Mouse (Mus musculus): ENCODE measurements at regions not wholly inside any gene's neighbourhood (a gene's known extent, or its start where the extent isn't known, plus 50 kb on each side); places are given as distances from the start of the nearest gene placed in this dataset.

DNA sequence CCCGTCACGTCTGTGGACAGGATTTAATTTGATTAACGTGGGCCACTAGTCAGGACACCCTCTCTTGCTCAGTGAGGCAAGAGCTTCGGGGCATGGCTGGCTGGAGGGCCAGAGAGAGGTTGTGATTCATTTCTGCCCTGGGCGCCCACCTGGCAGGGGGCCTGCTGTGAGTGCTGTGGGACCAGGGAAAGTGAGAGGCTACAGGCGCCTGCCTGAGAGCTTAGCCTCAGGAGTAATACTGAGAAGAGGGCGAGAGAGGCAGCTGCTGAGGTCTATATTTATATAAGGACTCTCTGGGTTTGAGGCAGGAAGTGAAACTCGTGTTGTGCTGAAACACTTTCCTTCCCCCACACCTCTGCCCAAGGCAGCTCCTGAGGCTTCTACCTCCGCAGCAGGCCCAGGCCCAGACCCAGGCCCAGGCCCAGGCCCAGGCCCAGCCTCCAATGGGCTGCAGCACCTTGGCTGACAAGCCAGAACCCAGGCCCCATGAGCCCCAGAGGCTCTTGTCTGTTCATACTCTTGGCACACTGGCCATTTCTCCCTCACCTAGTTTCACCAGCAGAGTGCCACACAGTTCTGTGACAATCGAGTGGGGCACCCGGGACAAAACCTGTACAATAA is 176.9 kb upstream of the Bcl6 start:
- Histone ChIP-seq H3K4me3 (no peak overlapping the region), H3K9me3 (replicated peaks) (no peaks in the 10 kb centered on the region), H3K27me3 (ENCODE audit: low read depth, poor library complexity, severe bottlenecking) (no peaks in the 10 kb centered on the region), H3K27ac (peak overlapping the region; percentile 78), H3K36me3 (no peaks in the 10 kb centered on the region), H3K4me1 (peaks cover 14% of the 10 kb centered on the region)
- WGBS = 63% methylated on average over 11 of the region's 11 CpGs
- no peak for DNase-seq (ENCODE audit: low spot score)

DNA sequence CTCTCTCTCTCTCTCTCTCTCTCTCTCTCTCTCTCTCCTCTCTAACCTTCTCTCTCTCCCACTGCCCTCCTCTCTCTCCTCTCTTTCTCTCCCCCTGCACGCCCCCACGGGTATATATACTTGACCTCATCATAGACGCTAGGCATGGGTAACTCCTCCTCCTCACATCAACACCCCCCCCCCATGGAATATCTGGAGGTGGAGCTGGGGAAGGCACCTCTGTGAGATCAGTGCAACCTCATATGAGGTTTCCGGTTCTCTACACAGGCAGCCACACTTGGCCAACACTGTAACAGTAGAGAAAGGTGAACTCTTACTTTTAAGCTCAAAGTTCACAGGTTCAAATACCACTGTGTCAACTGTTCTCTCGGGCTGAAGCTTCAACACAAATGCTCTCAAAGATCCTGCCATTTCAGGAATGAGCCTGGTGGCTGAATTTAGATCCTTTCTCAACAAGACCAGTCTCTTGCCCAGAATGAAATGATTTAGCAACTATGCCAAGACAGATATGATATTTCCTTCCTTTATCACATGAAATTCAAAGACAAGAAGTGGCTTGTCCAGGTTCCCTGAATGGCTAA is 172.1 kb upstream of the Bcl6 start:
- Histone ChIP-seq H3K27ac (no peak overlapping the region), H3K4me3 (no peak overlapping the region), H3K4me1 (peaks cover 21% of the 10 kb centered on the region), H3K27me3 (ENCODE audit: low read depth, poor library complexity, severe bottlenecking) (no peaks in the 10 kb centered on the region), H3K36me3 (no peaks in the 10 kb centered on the region), H3K9me3 (replicated peaks) (no peaks in the 10 kb centered on the region)
- no peak for DNase-seq (ENCODE audit: low spot score)
- 86% methylated on average over 5 of the region's 5 CpGs for WGBS

DNA sequence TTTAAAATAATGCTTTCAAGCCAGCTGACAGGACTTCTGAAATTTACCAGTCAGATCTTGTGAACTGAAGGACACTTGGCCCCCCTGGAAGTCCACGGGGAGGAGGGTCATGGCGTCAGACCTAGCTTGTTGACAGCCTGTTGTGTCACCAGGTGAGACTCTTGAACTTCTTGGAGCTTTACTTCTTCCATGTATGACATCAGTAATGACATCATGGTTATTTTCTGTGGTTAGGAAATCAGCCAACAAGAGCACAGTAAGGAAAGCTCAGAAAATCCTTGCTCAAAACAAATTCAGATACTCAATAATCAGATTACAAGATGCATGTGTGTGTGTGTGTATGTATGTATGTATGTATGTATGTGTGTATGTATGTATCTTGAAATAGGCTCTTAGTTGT is 170.7 kb upstream of the Bcl6 start:
- H3K9me3 ChIP-seq (replicated peaks) = no peaks in the 10 kb centered on the region
- H3K27ac ChIP-seq = no peak overlapping the region
- DNase-seq (ENCODE audit: low spot score) = no peak
- no peaks in the 10 kb centered on the region for H3K27me3 ChIP-seq (ENCODE audit: low read depth, poor library complexity, severe bottlenecking)
- no peak overlapping the region for H3K4me3 ChIP-seq
- 84% methylated on average over 2 of the region's 2 CpGs for WGBS
- no peaks in the 10 kb centered on the region for H3K36me3 ChIP-seq
- peaks cover 19% of the 10 kb centered on the region for H3K4me1 ChIP-seq

DNA sequence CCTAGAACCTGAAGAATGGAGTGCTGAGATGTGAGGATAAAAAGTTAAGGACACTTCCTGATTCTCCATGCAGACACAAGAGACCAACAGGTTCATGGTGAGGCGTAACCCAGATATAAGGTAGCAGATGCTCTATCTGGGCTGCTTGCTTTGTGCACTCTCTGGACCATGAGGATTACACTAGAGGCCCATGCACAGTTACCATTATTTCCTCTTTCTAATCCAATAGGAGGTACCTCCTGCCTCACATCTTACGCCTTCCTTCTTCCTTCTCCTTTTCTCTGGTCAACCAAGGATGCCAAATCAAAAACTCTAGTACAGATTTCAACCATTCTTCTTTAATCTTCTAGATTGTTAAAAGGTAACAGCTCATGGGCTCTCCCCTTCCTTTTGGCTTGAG is 169.1 kb upstream of the Bcl6 start:
- WGBS = 92% methylated on average over 2 of the region's 2 CpGs
- H3K9me3 ChIP-seq (replicated peaks) = no peaks in the 10 kb centered on the region
- peaks cover 28% of the 10 kb centered on the region for H3K4me1 ChIP-seq
- no peaks in the 10 kb centered on the region for H3K27me3 ChIP-seq (ENCODE audit: low read depth, poor library complexity, severe bottlenecking)
- H3K4me3 ChIP-seq = no peak overlapping the region
- H3K36me3 ChIP-seq = no peaks in the 10 kb centered on the region
- no peak overlapping the region for H3K27ac ChIP-seq
- DNase-seq (ENCODE audit: low spot score) = no peak

DNA sequence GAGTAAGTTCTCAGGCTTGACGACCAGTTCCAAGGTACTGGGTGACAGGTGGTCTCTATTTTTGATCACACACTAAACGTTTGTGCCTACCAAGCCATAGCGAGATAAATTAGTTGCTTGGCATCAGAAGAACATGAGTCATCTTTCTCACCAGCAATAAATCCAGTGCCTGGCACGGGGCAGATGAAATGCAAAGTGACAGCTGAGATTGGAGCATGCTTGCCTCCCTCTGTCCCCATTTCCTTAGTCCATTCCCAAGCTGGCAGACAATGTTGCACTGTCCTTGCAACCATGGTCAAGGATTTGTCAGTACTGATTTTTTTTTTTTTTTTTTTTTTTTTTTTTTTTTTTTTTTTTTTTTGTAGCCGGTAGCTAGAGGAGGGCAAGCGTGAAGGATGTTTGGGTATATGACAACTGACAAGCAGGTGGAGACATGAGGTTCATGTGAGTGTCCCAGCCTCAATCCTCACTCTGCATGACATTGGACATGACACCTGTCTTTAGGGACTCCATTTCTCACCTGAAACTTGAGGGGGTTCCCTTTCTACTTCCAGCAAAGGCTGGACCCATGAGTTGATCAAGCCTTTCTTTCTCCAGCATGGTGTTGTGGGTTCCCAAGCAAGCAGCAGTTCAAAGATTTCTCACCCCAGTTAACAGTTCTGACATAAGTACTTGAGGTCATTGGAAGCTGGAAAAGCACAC is 168.2 kb upstream of the Bcl6 start:
- Histone ChIP-seq H3K27me3 (ENCODE audit: low read depth, poor library complexity, severe bottlenecking) (no peaks in the 10 kb centered on the region), H3K27ac (no peak overlapping the region), H3K36me3 (no peaks in the 10 kb centered on the region), H3K4me3 (no peak overlapping the region), H3K9me3 (replicated peaks) (no peaks in the 10 kb centered on the region), H3K4me1 (peaks cover 35% of the 10 kb centered on the region)
- 83% methylated on average over 6 of the region's 6 CpGs for WGBS
- DNase-seq (ENCODE audit: low spot score) = no peak

DNA sequence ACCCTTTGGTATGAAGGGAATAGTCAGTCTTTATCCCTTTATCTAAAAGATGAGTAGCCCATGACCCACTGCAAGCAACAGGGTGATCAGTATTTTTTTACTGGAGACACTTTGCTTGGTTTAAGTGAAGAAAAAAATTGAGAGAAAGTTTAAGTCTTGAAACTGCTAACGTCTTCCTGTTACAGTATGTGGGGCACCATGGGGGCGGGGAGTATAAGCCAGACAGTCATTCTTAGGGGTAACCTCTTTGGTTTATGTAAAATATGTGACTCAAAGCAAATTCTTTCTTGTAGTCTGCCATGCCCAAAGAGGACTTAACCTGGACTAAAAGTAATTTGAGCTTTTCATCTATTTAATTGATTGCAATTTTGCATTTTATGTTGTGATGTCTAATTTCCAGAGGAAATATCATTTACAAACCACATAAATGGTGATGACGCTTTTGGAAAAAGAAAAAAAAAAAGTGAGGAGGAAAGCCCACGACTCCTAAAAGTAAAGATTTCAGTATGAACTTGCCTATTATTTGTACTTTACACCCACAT is 166.2 kb upstream of the Bcl6 start:
- 82% methylated on average over 4 of the region's 4 CpGs for WGBS
- Histone ChIP-seq H3K4me3 (no peak overlapping the region), H3K9me3 (replicated peaks) (no peaks in the 10 kb centered on the region), H3K27ac (no peak overlapping the region), H3K27me3 (ENCODE audit: low read depth, poor library complexity, severe bottlenecking) (no peaks in the 10 kb centered on the region), H3K4me1 (peaks cover 34% of the 10 kb centered on the region), H3K36me3 (no peaks in the 10 kb centered on the region)
- DNase-seq (ENCODE audit: low spot score) = no peak

DNA sequence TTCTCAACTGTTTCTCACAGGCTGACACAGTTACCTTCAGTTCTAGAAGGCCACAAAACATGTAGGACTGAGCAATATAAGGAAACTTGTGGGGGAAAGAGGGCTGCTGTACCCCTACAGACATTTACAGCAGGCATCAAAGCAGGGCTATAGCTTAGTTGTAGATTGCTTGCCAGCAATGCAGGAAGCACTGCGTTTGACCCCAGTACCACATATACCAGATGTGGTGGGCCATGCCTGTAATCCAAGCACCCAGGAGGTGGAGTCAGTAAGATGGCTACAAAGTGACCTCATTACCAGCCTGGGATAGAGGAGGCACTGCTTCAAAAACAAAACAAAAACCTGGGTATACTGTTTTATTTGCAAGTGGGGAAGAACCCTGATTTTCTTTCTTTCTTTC is 165.3 kb upstream of the Bcl6 start:
- Histone ChIP-seq H3K27me3 (ENCODE audit: low read depth, poor library complexity, severe bottlenecking) (no peaks in the 10 kb centered on the region), H3K4me3 (no peak overlapping the region), H3K4me1 (peaks cover 34% of the 10 kb centered on the region), H3K27ac (peak overlapping the region; percentile 19; the same call in 1 of the 2 replicates), H3K9me3 (replicated peaks) (no peaks in the 10 kb centered on the region), H3K36me3 (no peaks in the 10 kb centered on the region)
- DNase-seq (ENCODE audit: low spot score) = peak; percentile 50
- 14% methylated on average over 1 of the region's 1 CpGs for WGBS

DNA sequence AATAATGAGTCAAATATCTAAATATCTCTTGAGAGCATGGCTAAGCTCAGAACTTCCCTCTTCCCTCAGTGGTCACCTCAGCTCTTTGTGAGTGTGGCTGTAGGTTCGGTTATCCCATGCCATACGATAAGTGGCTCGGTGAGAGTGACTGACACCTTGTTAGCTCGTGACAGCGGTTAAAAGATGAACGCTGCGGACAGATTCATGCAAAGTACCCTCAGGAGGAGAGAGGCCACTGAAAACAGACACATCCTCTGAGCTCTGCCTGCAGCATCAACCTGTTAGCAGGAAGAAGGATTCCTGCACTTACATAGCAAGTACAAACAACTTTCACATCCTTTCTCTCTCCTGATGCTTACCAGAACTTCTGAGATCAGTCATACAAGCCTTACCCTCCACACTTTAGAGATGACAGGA is 163.2 kb upstream of the Bcl6 start:
- H3K4me1 ChIP-seq = peaks cover 28% of the 10 kb centered on the region
- 83% methylated on average over 7 of the region's 7 CpGs for WGBS
- H3K27me3 ChIP-seq (ENCODE audit: low read depth, poor library complexity, severe bottlenecking) = no peaks in the 10 kb centered on the region
- no peaks in the 10 kb centered on the region for H3K36me3 ChIP-seq
- no peak overlapping the region for H3K4me3 ChIP-seq
- H3K27ac ChIP-seq = no peak overlapping the region
- H3K9me3 ChIP-seq (replicated peaks) = no peaks in the 10 kb centered on the region
- no peak for DNase-seq (ENCODE audit: low spot score)

DNA sequence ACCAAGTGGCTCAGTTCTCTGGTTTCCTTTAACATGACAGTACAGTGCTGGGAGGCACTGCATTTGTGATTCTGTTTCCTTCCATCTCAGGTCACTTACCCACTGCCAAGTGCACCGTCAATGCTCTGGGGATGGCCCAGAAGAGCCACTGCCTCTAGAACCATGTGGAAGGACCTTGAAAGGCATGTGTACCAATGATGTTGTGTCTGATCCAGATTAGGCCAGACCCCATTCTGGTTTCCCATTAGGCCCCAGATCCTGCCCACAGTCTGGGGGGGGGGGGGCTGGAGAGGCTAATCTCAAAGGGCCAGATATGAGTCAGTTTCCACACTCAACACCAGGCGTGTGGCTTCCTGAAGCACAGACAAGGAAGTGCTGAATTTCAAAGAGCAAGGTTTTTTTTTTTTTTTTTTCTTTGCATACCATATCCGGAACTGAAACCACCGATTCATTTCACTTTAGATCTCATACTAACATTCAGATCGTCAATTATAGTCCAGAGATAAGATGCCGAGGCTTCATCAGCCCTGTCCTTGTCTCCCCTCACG is 162.6 kb upstream of the Bcl6 start:
- H3K9me3 ChIP-seq (replicated peaks) = no peaks in the 10 kb centered on the region
- 67% methylated on average over 7 of the region's 7 CpGs for WGBS

DNA sequence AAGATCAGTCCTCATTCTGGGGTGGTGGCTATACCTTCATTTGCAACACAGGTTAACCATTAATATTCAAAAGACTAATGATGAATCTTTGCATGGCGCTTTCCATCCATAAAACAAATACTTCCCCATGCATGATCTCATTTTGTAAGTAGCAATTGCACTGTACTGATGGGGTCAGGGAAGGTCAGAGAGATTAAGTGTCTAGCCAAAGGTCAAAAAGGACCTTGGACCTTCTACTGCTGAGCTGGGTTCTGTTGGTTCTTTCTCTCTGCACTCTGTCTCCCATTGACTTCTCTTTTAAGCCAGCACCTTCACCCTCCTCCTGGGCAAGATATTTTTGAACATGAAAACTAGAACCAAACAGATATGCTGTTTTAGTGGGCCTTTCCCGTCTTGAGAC is 161.9 kb upstream of the Bcl6 start:
- DNase-seq (ENCODE audit: low spot score) = no peak
- Histone ChIP-seq H3K4me3 (no peak overlapping the region), H3K4me1 (peaks cover 28% of the 10 kb centered on the region), H3K9me3 (replicated peaks) (no peaks in the 10 kb centered on the region), H3K27me3 (ENCODE audit: low read depth, poor library complexity, severe bottlenecking) (no peaks in the 10 kb centered on the region), H3K27ac (no peak overlapping the region), H3K36me3 (no peaks in the 10 kb centered on the region)
- 87% methylated on average over 2 of the region's 2 CpGs for WGBS

More for the DNA sequence above, 162.6 kb upstream of the Bcl6 start:
- Histone ChIP-seq H3K27me3 (ENCODE audit: low read depth, poor library complexity, severe bottlenecking) (no peaks in the 10 kb centered on the region), H3K4me1 (peaks cover 28% of the 10 kb centered on the region), H3K36me3 (no peaks in the 10 kb centered on the region), H3K4me3 (no peak overlapping the region), H3K27ac (no peak overlapping the region)
- DNase-seq (ENCODE audit: low spot score) = no peak

DNA sequence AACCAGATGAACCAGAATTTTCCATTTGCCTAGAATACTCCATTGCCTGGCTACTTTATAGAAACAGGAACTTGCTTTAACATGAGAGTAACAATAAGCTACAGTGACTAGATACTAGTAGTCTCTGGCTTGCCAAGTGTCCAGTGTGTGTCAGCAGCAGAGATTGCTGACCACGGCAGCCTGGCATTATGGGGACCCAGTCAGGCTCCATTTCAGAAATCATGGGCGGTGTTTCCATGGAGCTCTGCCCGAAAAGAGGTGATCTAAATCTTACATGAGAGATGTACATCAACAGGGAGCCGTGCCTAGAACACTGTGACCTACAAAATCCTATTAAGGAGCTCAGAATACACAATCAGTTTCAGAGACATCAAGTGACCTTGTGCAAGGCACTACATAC is 160.8 kb upstream of the Bcl6 start:
- peaks cover 25% of the 10 kb centered on the region for H3K4me1 ChIP-seq
- no peaks in the 10 kb centered on the region for H3K27me3 ChIP-seq (ENCODE audit: low read depth, poor library complexity, severe bottlenecking)
- no peaks in the 10 kb centered on the region for H3K36me3 ChIP-seq
- no peak for DNase-seq (ENCODE audit: low spot score)
- 90% methylated on average over 4 of the region's 4 CpGs for WGBS
- no peak overlapping the region for H3K27ac ChIP-seq
- H3K4me3 ChIP-seq = no peak overlapping the region
- no peaks in the 10 kb centered on the region for H3K9me3 ChIP-seq (replicated peaks)

DNA sequence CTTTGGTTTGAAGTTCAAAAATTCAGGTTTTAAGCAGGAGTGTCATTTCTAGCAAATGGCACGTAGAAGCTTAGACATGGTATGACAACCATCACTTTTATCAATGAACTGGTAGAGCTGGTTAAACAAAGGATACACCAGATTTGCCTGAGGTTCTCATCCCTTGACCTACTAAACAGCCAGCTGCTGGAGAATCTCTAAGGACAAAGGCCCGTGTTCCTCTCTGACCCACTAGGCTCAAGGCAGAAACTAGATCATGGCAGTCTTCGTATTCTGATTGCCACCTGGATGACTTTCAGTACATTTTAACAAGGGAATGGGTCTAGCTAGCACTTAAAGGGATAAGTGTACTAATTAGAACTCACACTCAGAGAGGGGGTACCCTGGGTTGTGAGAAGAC is 155.2 kb upstream of the Bcl6 start:
- 93% methylated on average over 3 of the region's 3 CpGs for WGBS
- DNase-seq (ENCODE audit: low spot score) = no peak
- no peaks in the 10 kb centered on the region for H3K27me3 ChIP-seq (ENCODE audit: low read depth, poor library complexity, severe bottlenecking)

More for the DNA sequence above, 155.2 kb upstream of the Bcl6 start:
- Histone ChIP-seq H3K36me3 (no peaks in the 10 kb centered on the region), H3K9me3 (replicated peaks) (no peaks in the 10 kb centered on the region), H3K27ac (0 out of 2 replicates have a peak overlapping the region, but pooled peaks have one; percentile 1), H3K4me1 (peaks cover 28% of the 10 kb centered on the region), H3K4me3 (no peak overlapping the region)
